Mouse (Mus musculus) forebrain, postnatal 0 days (tissue): ENCODE results near the gene Dkkl1. TPM values are rescaled to one million over a fixed set of nuclear protein-coding genes. Genes with fewer than 3 reads are reported as not detected.
"Not testable (repeated sequence)": the region's sequence is repeated elsewhere in the genome, so short reads cannot be mapped to it uniquely, and the experiment has no call there.

Experiments used
- ATAC-seq: fragments of 200-750 bp; cut with Nextera tagmentation; 2 replicates; pipeline ENCODE4 v1.8.0; 2017; ENCODE audit warnings: mild to moderate bottlenecking, moderate library complexity
- DNase-seq: peaks from one replicate; pipeline ENCODE4 v3.0.0-alpha.2; 2015
- H3K27ac ChIP-seq: fragments of 300-500 bp; sonication (generic); 2 replicates; pipeline ENCODE4 v1.5.1; 2014; ENCODE audit warnings: low read depth, mild to moderate bottlenecking, antibody characterized with exemption, low read length, moderate library complexity, mixed read lengths
- H3K27me3 ChIP-seq: fragments of 300-500 bp; sonication (generic); 2 replicates; pipeline ENCODE4 v1.6.1; 2014; ENCODE audit warnings: mild to moderate bottlenecking, low read length, mixed read lengths; ENCODE audit not compliant: insufficient read depth
- H3K36me3 ChIP-seq: fragments of 300-500 bp; sonication (generic); 2 replicates; pipeline ENCODE4 v1.6.1; 2014; ENCODE audit warnings: mild to moderate bottlenecking, moderate library complexity; ENCODE audit not compliant: insufficient read depth
- H3K4me1 ChIP-seq: fragments of 300-500 bp; sonication (generic); 2 replicates; pipeline ENCODE4 v1.6.1; 2014; ENCODE audit warnings: antibody characterized with exemption; ENCODE audit not compliant: insufficient read depth
- H3K4me2 ChIP-seq: fragments of 300-500 bp; sonication (generic); 2 replicates; pipeline ENCODE4 v1.6.1; 2014; ENCODE audit warnings: low read depth, mild to moderate bottlenecking, moderate library complexity
- H3K4me3 ChIP-seq: fragments of 300-500 bp; sonication (generic); 2 replicates; pipeline ENCODE4 v1.5.1; 2014; ENCODE audit warnings: low read depth, low read length, mixed read lengths
- H3K9ac ChIP-seq: fragments of 300-500 bp; sonication (generic); 2 replicates; pipeline ENCODE4 v1.6.1; 2014; ENCODE audit warnings: mild to moderate bottlenecking
- H3K9me3 ChIP-seq: fragments of 300-500 bp; sonication (generic); 2 replicates; pipeline ENCODE4 v1.6.1; 2016; ENCODE audit warnings: low read length
- CTCF ChIP-seq: sonication (generic); IDR thresholded peaks from 2 replicates; pipeline ENCODE4 v1.5.1; 2016; ENCODE audit warnings: antibody characterized with exemption, control low read depth, low read depth
- WGBS: fragments of 180-500 bp; shearing (Covaris S2); extraction: QIAGEN DNeasy Blood & Tissue Kit; methylation state at CpG from one replicate; pipeline ENCODE4 v1.1.7; 2014; 5-methylcytosine and 5-hydroxymethylcytosine counted together
- polyA plus RNA-seq: library from polyadenylated mRNA; unstranded; fragments of >200 nt; fragmentation: Nextera tagmentation; extraction: Ambion mirVana; gene quantifications from 2 replicates; pipeline ENCODE4 v1.2.1, GENCODE M21; 2015
- total RNA-seq: library from RNA; depleted of rRNA; stranded (reverse); fragments of >200 nt; gene quantifications from 2 replicates; pipeline ENCODE4 v1.2.3, GENCODE M21; 2014; rRNA removed

Gene Dkkl1
- total RNA-seq (8.4 and 9.1 TPM in 2 replicates), polyA plus RNA-seq (8.9 and 12.1 TPM in 2 replicates)

DNA sequence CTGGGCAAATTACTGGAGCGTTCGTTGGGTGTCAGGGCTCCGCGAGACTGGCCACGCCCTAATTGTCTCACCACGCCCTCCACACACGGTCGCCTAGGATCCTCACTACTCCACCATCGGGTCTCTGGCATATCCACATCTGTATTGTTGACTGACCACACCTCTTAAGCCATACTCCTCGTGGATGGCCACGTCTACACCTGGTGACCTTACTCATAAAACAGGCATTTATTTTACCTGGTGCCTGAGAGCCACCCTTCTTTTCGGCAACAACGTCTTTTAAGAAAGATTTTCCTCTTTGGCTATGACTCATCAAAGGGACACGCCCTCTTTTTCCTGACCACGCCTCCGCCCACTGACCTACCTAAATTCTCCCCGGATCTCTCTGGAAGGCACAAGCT lies at the start of gene Dkkl1:
TSS of gene Dkkl1 (minus strand) at position 297 of the 401 bp plus-strand sequence.
- 8% methylated on average over 17 of the region's 17 CpGs for WGBS
- TF ChIP-seq CTCF, result no peak
- no peak within 1 kb of the TSS for H3K9ac ChIP-seq
- H3K4me1 ChIP-seq, result peaks cover 13% of the 10 kb centered on the region
- no peak for ATAC-seq
- H3K4me3 ChIP-seq, result 0 out of 2 replicates have a peak within 1 kb of the TSS, but pooled peaks have one; percentile 7
- H3K36me3 ChIP-seq, result no peaks in the 10 kb centered on the region
- no peak within 1 kb of the TSS for H3K27ac ChIP-seq
- DNase-seq, result no peak
- peak within 1 kb of the TSS; percentile 23; the same call in 1 of the 2 replicates for H3K4me2 ChIP-seq
- no peaks in the 10 kb centered on the region for H3K9me3 ChIP-seq
- H3K27me3 ChIP-seq, result peaks cover 8% of the 10 kb centered on the region

GRCm38 (mm10) chr7:45259281-45259680 lies 47.3 kb upstream of the Dkkl1 start:
- H3K9me3 ChIP-seq, result no peaks in the 10 kb centered on the region
- no peaks in the 10 kb centered on the region for H3K27me3 ChIP-seq
- ATAC-seq (no peak), DNase-seq (no peak)
- H3K9ac ChIP-seq, result no peak overlapping the region
- no peak overlapping the region for H3K27ac ChIP-seq
- H3K4me2 ChIP-seq, result no peak overlapping the region
- TF ChIP-seq CTCF, result no peak
- no peak overlapping the region for H3K4me3 ChIP-seq
- H3K4me1 ChIP-seq, result no peaks in the 10 kb centered on the region
- 84% methylated on average over 8 of the region's 8 CpGs for WGBS
- no peaks in the 10 kb centered on the region for H3K36me3 ChIP-seq

DNA sequence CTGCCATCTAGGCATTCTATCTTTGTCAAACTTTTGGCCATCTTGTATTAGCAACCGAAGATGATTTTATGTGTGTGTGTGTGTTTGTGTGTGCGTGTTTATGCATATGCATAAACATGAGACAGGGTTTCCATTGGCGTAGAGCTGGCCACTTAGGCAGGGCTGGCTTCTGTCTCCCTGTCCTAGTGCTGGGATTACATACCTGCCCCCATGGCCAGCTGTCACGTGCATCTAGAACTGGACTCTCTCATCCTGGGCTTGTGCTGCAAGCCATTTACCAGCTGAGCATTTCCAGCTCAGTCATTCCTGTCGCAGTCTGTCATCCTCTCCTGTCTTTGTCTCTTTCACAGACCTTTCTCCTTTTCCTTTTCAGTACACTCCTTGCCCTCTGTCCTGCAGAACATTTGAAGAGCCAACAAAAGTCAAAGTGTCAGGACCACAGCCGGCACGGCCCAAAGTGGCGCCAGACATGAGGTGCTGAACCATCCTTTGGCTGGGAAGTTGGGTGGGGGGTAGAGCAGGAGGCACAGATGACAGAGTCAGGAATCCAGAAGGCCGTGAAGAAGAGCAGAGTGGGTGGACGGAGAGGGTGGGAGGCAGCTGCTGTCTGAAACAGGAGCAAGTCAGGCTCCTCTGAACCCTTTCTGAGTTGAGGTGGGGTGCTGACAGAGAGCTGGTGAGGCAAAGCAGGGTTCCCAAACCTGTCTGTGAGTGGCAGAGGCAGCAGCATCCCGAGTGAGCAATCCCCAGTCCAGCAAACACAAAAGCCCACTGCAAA lies 45.3 kb upstream of the Dkkl1 start:
- Histone ChIP-seq H3K4me1 (no peaks in the 10 kb centered on the region), H3K27me3 (no peaks in the 10 kb centered on the region), H3K9ac (no peak overlapping the region), H3K4me3 (no peak overlapping the region), H3K36me3 (no peaks in the 10 kb centered on the region), H3K9me3 (no peaks in the 10 kb centered on the region), H3K27ac (no peak overlapping the region), H3K4me2 (no peak overlapping the region)
- 64% methylated on average over 11 of the region's 11 CpGs for WGBS
- DNase-seq, result no peak
- TF ChIP-seq CTCF, result no peak
- no peak for ATAC-seq

DNA sequence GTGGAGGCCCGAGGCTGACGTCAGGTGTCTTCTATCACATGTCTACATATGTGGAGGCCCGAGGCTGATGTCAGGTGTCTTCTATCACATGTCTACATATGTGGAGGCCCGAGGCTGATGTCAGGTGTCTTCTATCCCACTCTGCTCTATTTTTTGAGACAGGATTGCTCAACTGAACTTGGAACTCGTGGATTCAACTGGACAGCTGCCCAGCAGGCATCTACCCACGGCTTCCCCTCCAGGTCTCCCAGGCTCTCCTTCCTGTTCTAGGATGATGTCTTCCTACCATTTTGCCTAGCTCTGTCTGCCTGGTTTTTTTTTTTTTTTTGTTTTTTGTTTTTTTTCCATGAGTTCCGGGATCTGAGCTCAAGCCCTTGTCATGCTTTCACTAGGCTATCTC lies 43.9 kb upstream of the Dkkl1 start:
- not testable (repeated sequence) for H3K27ac ChIP-seq, H3K36me3 ChIP-seq, H3K9ac ChIP-seq, H3K9me3 ChIP-seq, ATAC-seq, H3K4me3 ChIP-seq, DNase-seq, H3K27me3 ChIP-seq, H3K4me1 ChIP-seq, H3K4me2 ChIP-seq
- WGBS, result 86% methylated on average over 5 of the region's 7 CpGs

- H3K27ac ChIP-seq, result no peak overlapping the region
- WGBS, result 89% methylated on average over 8 of the region's 8 CpGs
Observed at GRCm38 (mm10) chr7:45253806-45254205, 41.9 kb upstream of the Dkkl1 start.

GRCm38 (mm10) chr7:45247666-45248065 lies 35.7 kb upstream of the Dkkl1 start:
- 51% methylated on average over 3 of the region's 3 CpGs for WGBS
- ATAC-seq, result no peak
- H3K9ac ChIP-seq, result no peak overlapping the region
- TF ChIP-seq CTCF, result 0 out of 2 replicates have a peak, but pooled peaks have one; percentile 8
- DNase-seq, result no peak
- H3K36me3 ChIP-seq, result no peaks in the 10 kb centered on the region
- H3K4me3 ChIP-seq, result no peak overlapping the region
- no peaks in the 10 kb centered on the region for H3K27me3 ChIP-seq
- no peak overlapping the region for H3K27ac ChIP-seq
- H3K4me2 ChIP-seq, result no peak overlapping the region
- H3K4me1 ChIP-seq, result no peaks in the 10 kb centered on the region
- H3K9me3 ChIP-seq, result no peaks in the 10 kb centered on the region

More at GRCm38 (mm10) chr7:45253806-45254205, 41.9 kb upstream of the Dkkl1 start:
- Histone ChIP-seq H3K36me3 (no peaks in the 10 kb centered on the region), H3K4me2 (no peak overlapping the region), H3K4me1 (no peaks in the 10 kb centered on the region), H3K9me3 (no peaks in the 10 kb centered on the region), H3K9ac (no peak overlapping the region), H3K27me3 (no peaks in the 10 kb centered on the region), H3K4me3 (no peak overlapping the region)
- no peak for TF ChIP-seq CTCF
- ATAC-seq (no peak), DNase-seq (no peak)

GRCm38 (mm10) chr7:45241389-45241749 lies 29.4 kb upstream of the Dkkl1 start:
- Histone ChIP-seq H3K4me2 (peak overlapping the region; percentile 59), H3K9me3 (no peaks in the 10 kb centered on the region), H3K9ac (peak overlapping the region; percentile 47; the same call in 1 of the 2 replicates), H3K4me1 (0 out of 2 replicates have a peak, but pooled peaks cover 2% of the 10 kb centered on the region), H3K27me3 (no peaks in the 10 kb centered on the region), H3K36me3 (no peaks in the 10 kb centered on the region), H3K4me3 (peak overlapping the region; percentile 35), H3K27ac (no peak overlapping the region)
- no peak for TF ChIP-seq CTCF
- 82% methylated on average over 6 of the region's 6 CpGs for whole genome bisulfite sequencing
- ATAC-seq, result no peak
- DNase-seq, result no peak
